Mouse (Mus musculus) heart, postnatal 25 days (tissue): ENCODE results near the gene Ube2r2. TPM values are rescaled to one million over a fixed set of nuclear protein-coding genes. Genes with fewer than 3 reads are reported as not detected.

Experiments
- DNase-seq: peaks from one replicate; pipeline ENCODE4 v3.0.0; 2022; ENCODE audit warnings: low spot score
- intact Hi-C: fragments of 180-260 bp; cut with DNase I; formaldehyde crosslinking; loops from one replicate; pipeline ENCODE4 v1.15.1; 2025
- total RNA-seq, 2 experiments: library from RNA; stranded (reverse); gene quantifications; 2 replicates each; pipeline ENCODE4 v1.2.3; 2021

Gene Ube2r2
- total RNA-seq, 2 experiments from 2014 or later = 121 to 131 TPM

DNA sequence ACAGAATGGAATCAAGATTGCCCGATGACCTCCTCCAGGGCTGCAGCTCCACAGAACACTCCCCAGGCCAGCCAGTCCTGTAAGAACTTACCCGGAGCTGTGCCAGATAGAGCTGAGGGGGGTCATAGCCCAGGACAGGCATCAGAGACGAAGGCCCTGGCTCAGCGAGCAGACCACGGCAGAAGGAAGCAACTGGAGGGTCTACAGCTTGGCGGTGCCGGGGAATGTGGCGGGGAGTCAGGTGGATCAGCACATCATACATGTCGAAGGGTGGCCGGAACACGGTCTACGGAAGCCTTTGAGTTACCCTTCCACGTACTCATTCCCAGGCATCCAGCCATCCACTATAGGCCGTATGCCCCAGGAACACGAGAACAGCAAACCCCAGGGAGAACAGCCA is 19.8 kb upstream of the Ube2r2 start:
- intact Hi-C loops = no loop called here
- no peak for DNase-seq

DNA sequence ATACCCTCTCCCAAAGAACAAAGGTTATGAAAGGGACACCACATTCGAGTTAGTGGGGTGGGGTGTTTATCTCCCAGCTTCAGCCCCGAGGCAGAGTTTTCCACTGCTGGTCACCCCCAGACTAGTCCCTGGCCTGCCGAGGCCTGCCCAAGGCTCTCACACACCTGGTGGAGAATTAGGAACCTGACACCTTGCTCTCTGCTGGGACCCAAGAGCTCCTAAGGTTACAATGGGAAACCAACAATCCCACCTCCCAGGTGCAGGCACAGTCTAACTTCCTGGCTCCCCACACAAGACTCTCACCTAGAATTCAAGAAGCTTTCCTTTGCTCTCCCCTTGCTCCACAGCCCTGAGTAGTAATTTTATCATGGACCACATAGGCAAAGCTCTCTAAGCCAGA is 18.7 kb upstream of the Ube2r2 start:
- no peak for DNase-seq
- intact Hi-C loops = no loop called here

DNA sequence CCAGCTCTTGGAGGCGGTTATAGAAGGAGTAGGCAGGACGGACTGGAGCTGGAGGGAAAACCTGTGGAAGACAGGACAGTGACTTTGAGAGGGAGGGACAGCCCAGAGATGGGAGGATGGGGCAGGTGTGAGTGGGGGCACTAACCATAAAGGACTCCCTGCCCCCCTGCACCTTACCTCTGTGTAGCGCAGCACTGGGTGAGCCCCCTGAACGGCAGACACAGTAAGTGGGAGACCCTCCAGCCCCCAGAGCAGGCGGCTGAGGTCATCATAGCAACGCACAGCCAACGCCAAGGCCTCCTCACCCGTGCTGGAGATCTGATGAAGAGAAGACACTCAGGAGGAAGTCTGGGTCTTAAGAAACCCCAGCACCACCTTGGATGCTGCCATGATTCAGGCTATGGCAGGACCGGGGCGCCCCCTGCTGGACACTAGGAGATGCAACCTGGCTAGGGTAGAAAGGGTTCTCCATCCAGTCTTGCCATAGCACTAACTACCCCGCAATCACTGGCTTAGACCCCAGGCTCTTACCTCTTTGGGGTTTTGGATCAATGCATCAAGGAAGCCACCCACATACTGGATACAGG is 16.7 kb upstream of the Ube2r2 start:
- no peak for DNase-seq
- intact Hi-C loops = loop anchor here (1.0 kb wide), 1 partner anchor 68 kb away; no protein-coding TSS in a partner anchor

- peak; percentile 97 for DNase-seq
- intact Hi-C loops = loop anchor here (5.0 kb wide), 1 partner anchor 148 kb away; no protein-coding TSS in a partner anchor
Measured at GRCm38 (mm10) chr4:41124180-41124951, 11.2 kb upstream of the Ube2r2 start, which contains the start of gene Nol6. Nol6 (minus strand) TSS chr4:41124455.

- no peak for DNase-seq
- intact Hi-C loops = loop anchor here (1.0 kb wide), 1 partner anchor 37 kb away; no protein-coding TSS in a partner anchor
Measured at GRCm38 (mm10) chr4:41129406-41129805, 6.1 kb upstream of the Ube2r2 start.

DNA sequence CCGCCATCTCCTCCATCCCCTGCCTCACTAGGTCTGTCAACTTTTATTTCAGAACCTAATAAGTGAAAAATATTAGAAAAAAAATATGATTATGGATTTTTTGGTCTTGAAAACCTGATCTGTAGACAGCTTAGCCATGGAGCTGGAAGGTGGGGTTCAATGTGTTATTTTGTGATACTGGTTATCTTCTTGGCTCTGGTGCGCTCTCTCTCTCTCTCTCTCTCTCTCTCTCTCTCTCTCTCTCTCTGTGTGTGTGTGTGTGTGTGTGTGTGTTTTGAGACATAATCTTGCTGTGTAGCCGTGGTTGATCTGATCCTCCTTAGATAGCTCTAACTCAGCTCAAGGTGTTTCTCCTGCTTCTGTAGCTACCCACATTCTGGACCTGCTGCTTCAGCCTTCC is 5.7 kb upstream of the Ube2r2 start:
- intact Hi-C loops = loop anchor here (1.0 to 5.0 kb wide), 2 partner anchors 36 to 97 kb away; no protein-coding TSS in a partner anchor
- no peak for DNase-seq

DNA sequence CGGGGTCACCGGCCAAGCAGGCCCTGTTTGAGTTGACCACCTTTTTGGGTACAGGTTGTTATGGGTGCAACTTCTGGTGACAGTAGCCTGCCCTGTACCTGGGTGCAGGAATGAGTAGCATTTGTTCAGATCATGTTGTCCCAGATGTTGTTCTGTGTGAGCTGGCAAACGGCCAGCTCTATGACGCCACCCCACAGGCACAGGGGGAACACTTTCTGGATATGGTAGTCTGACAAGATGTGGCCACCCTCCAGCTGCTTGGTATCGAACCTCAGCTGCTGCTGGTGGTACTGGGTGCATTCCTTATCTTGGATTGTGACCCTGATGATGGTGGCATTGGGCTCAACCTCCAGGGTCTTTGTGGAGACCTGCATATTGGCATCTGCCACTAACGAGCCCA is 3.1 kb upstream of the Ube2r2 start:
- intact Hi-C loops = loop anchor here (5.0 kb wide), 1 partner anchor 95 kb away; no protein-coding TSS in a partner anchor
- no peak for DNase-seq

- intact Hi-C loops = loop anchor here (5.0 kb wide), 1 partner anchor 94 kb away; no protein-coding TSS in a partner anchor
- no peak for DNase-seq
Measured at GRCm38 (mm10) chr4:41133529-41134291, 1.8 kb upstream of the Ube2r2 start.

GRCm38 (mm10) chr4:41134935-41135710 is 420 bp upstream of the Ube2r2 start:
- peak; percentile 68 for DNase-seq
- intact Hi-C loops = loop anchor here (5.0 kb wide), 1 partner anchor 92 kb away; no protein-coding TSS in a partner anchor

GRCm38 (mm10) chr4:41136454-41136805 is 887 bp downstream of the Ube2r2 start:
- DNase-seq = peak; percentile 19
- intact Hi-C loops = no loop called here

DNA sequence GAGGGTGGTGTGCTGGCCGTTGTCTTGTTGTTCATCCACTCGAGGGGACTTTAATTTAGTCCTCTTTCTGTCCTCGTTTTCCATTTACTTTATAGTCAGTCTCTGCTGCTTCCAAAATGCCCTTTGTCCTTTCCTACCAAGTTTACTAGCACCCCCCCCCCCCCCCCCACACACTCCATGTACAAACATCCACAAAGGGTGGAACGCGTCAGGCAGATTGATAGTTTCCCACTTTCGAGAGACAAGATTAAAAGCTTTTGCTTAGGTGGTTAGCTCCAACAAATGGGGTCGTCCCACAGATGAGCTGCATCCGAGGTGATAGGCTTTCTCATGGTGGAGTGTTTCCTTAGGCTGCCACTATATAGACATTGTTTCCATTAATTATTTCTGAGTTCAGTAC is 1.3 kb downstream of the Ube2r2 start:
- no peak for DNase-seq

DNA sequence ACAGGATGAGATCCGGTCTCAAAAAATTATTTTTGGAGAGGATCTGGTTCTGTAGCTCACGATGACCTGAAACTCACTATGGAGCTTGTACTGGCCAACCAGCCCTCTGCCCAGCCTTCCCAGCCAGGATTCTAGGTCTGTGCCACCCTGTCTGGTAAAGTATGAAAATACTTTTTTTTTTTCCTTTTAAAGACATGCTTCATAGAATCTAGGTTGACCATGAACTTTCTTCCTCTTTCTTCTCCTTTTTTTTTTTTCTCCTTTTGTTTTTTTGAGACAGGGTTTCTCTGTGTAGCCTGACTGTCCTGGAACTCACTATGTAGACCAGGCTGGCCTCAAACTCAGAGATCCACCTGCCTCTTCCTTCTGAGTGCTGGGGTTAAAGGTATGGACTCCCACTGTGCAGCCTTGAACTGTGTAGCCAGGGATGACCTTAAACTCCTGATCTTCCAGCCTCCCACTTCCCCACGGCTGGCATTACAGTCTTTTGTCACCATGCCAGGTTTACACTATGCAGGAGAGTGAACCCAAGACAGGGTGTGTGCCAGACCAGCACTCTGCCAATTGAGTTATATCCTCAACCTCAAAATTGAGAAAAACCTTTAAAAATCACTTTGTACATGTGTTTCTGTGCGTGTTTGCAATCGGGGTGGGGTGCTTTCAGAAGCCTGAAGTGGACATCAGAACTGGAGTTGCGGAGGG is 4.8 kb downstream of the Ube2r2 start:
- intact Hi-C loops = no loop called here
- DNase-seq = no peak

More for the DNA sequence above, 1.3 kb downstream of the Ube2r2 start:
- intact Hi-C loops = no loop called here

- no peak for DNase-seq
- intact Hi-C loops = no loop called here
Measured at GRCm38 (mm10) chr4:41142601-41143000, 7.1 kb downstream of the Ube2r2 start.

DNA sequence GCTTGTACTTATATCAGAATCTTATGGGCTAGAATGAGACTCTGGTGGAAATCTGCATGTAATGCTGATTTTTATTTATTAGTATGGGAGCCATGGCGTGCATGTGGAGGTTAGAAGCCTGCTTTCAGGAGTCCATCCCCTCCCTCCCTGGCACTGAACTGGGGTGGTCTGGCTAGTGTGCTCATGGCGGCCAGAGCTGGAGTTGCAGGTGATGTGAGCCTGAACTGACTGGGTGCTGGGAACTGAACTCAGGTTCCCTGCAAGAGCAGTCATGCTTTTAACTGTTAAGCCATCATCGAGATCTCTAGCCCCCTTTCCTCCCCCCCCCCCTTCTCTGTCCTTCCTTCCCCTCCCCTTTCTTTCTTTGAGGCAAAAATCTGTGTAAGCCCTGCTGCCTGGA is 14.3 kb downstream of the Ube2r2 start:
- intact Hi-C loops = no loop called here
- DNase-seq = no peak

- intact Hi-C loops = no loop called here
Measured at GRCm38 (mm10) chr4:41151186-41151585, 15.6 kb downstream of the Ube2r2 start.

GRCm38 (mm10) chr4:41153146-41153545 is 17.6 kb downstream of the Ube2r2 start:
- intact Hi-C loops = no loop called here
- no peak for DNase-seq

More at GRCm38 (mm10) chr4:41151186-41151585, 15.6 kb downstream of the Ube2r2 start:
- no peak for DNase-seq

DNA sequence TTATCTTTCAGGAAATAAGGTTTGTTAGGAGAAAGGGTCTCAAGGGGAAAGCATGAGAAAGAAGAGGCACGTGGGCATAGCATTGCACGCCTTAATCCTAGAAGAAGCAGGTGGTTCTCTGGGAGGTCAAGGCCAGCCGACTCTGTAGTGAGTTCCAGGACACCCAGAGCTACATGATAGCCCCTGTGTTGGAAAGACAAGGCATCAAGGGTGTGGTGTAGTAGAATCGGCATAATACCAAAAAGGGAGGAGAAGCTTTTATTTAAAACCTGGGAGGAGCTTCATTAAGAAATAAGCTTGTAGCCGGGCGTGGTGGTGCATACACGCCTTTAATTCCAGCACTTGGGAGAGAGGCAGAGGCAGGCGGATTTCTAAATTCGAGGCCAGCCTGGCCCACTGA is 21.4 kb downstream of the Ube2r2 start:
- intact Hi-C loops = no loop called here
- DNase-seq = no peak

DNA sequence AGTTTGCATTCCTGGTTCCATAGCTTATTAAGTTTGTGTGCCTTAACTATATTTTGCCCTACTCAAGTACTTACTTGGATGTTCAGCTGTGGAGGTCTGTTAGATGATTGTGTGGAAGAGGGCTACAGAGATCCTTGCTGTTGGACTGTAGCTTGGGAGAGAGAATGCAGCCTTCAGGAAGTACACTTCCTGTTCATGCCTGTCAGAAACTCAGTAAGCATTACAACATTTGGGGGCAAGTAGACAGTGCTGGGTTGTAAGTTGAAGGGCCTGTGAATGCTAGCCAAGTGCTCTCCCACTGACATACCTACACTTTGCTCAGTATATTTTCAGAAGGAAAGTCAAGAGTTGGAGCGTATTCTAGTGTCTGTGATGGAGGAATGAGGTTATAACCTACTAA is 22.7 kb downstream of the Ube2r2 start:
- intact Hi-C loops = no loop called here
- DNase-seq = no peak

GRCm38 (mm10) chr4:41161232-41161631 is 25.7 kb downstream of the Ube2r2 start:
- no peak for DNase-seq
- intact Hi-C loops = no loop called here
